Mouse (Mus musculus): ENCODE data around the gene Krtap17-1. TPM values are rescaled to one million over a fixed set of nuclear protein-coding genes. Genes with fewer than 3 reads are reported as not detected.

The Krtap17-1 gene
- total RNA-seq, 1 experiment from 2014 or later = not detected

GRCm38 (mm10) chr11:99983442-99983841, 10.4 kb downstream of the Krtap17-1 start:
- ATAC-seq (ENCODE audit: extremely low read depth, insufficient number of reproducible peaks, low FRiP score, poor library complexity, severe bottlenecking) = no peak

GRCm38 (mm10) chr11:99982731-99983130, 11.1 kb downstream of the Krtap17-1 start:
- no peak for ATAC-seq (ENCODE audit: extremely low read depth, insufficient number of reproducible peaks, low FRiP score, poor library complexity, severe bottlenecking)

- no peak for ATAC-seq (ENCODE audit: extremely low read depth, insufficient number of reproducible peaks, low FRiP score, poor library complexity, severe bottlenecking)
Observed at GRCm38 (mm10) chr11:99978953-99979352, 14.8 kb downstream of the Krtap17-1 start, which contains the start of gene Krtap29-1. Gene Krtap29-1, minus strand, starts transcription at chr11:99979053.

- ATAC-seq (ENCODE audit: extremely low read depth, insufficient number of reproducible peaks, low FRiP score, poor library complexity, severe bottlenecking) = no peak
Observed at GRCm38 (mm10) chr11:99965961-99966360, 27.8 kb downstream of the Krtap17-1 start.

- no peak for ATAC-seq (ENCODE audit: extremely low read depth, insufficient number of reproducible peaks, low FRiP score, poor library complexity, severe bottlenecking)
Observed at GRCm38 (mm10) chr11:99964213-99964612, 29.6 kb downstream of the Krtap17-1 start.

GRCm38 (mm10) chr11:99948175-99948574, 45.6 kb downstream of the Krtap17-1 start, which contains the start of gene Krtap9-5:
Gene Krtap9-5, plus strand, starts transcription at chr11:99948475.
- ATAC-seq (ENCODE audit: extremely low read depth, insufficient number of reproducible peaks, low FRiP score, poor library complexity, severe bottlenecking) = no peak

Other genes with a start within 250 kb of the Krtap17-1 start
- gene Gm11595, start 221.1 kb downstream of the Krtap17-1 start, total RNA-seq (2017) = not detected in 2 replicates
- not detected in 2 replicates for gene Krtap4-8, start 213.3 kb downstream of the Krtap17-1 start, total RNA-seq (2017)
- gene Krtap4-9, start 208.8 kb downstream of the Krtap17-1 start, total RNA-seq (2017) = not detected in 2 replicates
- not detected in 2 replicates for gene Gm11596, start 200.5 kb downstream of the Krtap17-1 start, total RNA-seq (2017)
- gene Gm11569, start 195.1 kb downstream of the Krtap17-1 start, total RNA-seq (2017) = not detected in 2 replicates
- gene Gm11554, start 189.5 kb downstream of the Krtap17-1 start, total RNA-seq (2017) = not detected in 2 replicates
- gene Krtap4-13, start 184.1 kb downstream of the Krtap17-1 start, total RNA-seq (2017) = not detected in 2 replicates
- not detected in 2 replicates for gene Gm11564, start 178.3 kb downstream of the Krtap17-1 start, total RNA-seq (2017)
- gene 2300003K06Rik, start 155.9 kb downstream of the Krtap17-1 start, total RNA-seq (2017) = not detected in 2 replicates
- gene Krtap4-16, start 142.4 kb downstream of the Krtap17-1 start, total RNA-seq (2017) = not detected in 2 replicates
- gene Gm11568, start 136.1 kb downstream of the Krtap17-1 start, total RNA-seq (2017) = not detected in 2 replicates
- gene Gm11559, start 129.5 kb downstream of the Krtap17-1 start, total RNA-seq (2017) = not detected in 2 replicates
- not detected in 2 replicates for gene Krtap9-1, start 120.6 kb downstream of the Krtap17-1 start, total RNA-seq (2017)
- gene Gm11567, start 114.8 kb downstream of the Krtap17-1 start, total RNA-seq (2017) = not detected in 2 replicates
- not detected in 2 replicates for gene Krtap31-1, start 86.1 kb downstream of the Krtap17-1 start, total RNA-seq (2017)
- gene Gm11565, start 79.2 kb downstream of the Krtap17-1 start, total RNA-seq (2017) = not detected in 2 replicates
- gene Krtap31-2, start 57.7 kb downstream of the Krtap17-1 start, total RNA-seq (2017) = not detected in 2 replicates
- gene Krtap9-5, start 45.5 kb downstream of the Krtap17-1 start, total RNA-seq (2017) = not detected in 2 replicates
- gene Krtap29-1, start 14.9 kb downstream of the Krtap17-1 start, total RNA-seq (2017) = not detected in 2 replicates
- not detected in 2 replicates for gene Krtap16-1, start 7.4 kb downstream of the Krtap17-1 start, total RNA-seq (2017)
- gene Krt33a, start 22.2 kb upstream of the Krtap17-1 start, total RNA-seq (2017) = not detected in 2 replicates
- not detected in 2 replicates for gene Krt33b, start 35.9 kb upstream of the Krtap17-1 start, total RNA-seq (2017)
- not detected in 2 replicates for gene Krt34, start 47.6 kb upstream of the Krtap17-1 start, total RNA-seq (2017)
- not detected in 2 replicates for gene Krt31, start 56.6 kb upstream of the Krtap17-1 start, total RNA-seq (2017)
- gene Krt32, start 94.2 kb upstream of the Krtap17-1 start, total RNA-seq (2017) = not detected in 2 replicates
- not detected in 2 replicates for gene Krt35, start 102.2 kb upstream of the Krtap17-1 start, total RNA-seq (2017)
- not detected in 2 replicates for gene Krt36, start 111.6 kb upstream of the Krtap17-1 start, total RNA-seq (2017)
- 15.4 and 23.3 TPM in 2 replicates for gene Krt13, start 127.6 kb upstream of the Krtap17-1 start, total RNA-seq (2017)
- gene Krt15, start 141.9 kb upstream of the Krtap17-1 start, total RNA-seq (2017) = 1.4 and 2.3 TPM in 2 replicates
- 0.74 and 4.9 TPM in 2 replicates for gene Krt19, start 154.7 kb upstream of the Krtap17-1 start, total RNA-seq (2017)
- not detected in 2 replicates for gene Krt9, start 199.3 kb upstream of the Krtap17-1 start, total RNA-seq (2017)
- gene Krt14, start 213.6 kb upstream of the Krtap17-1 start, total RNA-seq (2017) = not detected in 2 replicates